Mouse (Mus musculus) heart, postnatal 0 days (tissue): Measurements from ENCODE around the gene Foxp1. TPM values are rescaled to one million over a fixed set of nuclear protein-coding genes. Genes with fewer than 3 reads are reported as not detected.

Experiments used
- ATAC-seq: fragments of 200-750 bp; cut with Nextera tagmentation; 2 replicates; pipeline ENCODE4 v1.8.0; 2017; ENCODE audit warnings: low read depth, moderate number of reproducible peaks, moderate library complexity; ENCODE audit not compliant: insufficient read depth
- DNase-seq: peaks from one replicate; pipeline ENCODE4 v3.0.0-alpha.2; 2016; ENCODE audit warnings: low spot score
- H3K27ac ChIP-seq: fragments of 300-500 bp; sonication (generic); 2 replicates; pipeline ENCODE4 v1.5.1; 2014; ENCODE audit warnings: low read depth, mild to moderate bottlenecking
- H3K27me3 ChIP-seq: fragments of 300-500 bp; sonication (generic); 2 replicates; pipeline ENCODE4 v1.6.1; 2014; ENCODE audit warnings: low read length, mixed read lengths; ENCODE audit not compliant: control insufficient read depth, insufficient read depth
- H3K36me3 ChIP-seq: fragments of 300-500 bp; sonication (generic); replicated peaks from 2 replicates; pipeline ENCODE4 v1.6.1; 2014; ENCODE audit warnings: low read length, mixed read lengths; ENCODE audit not compliant: control insufficient read depth, insufficient read depth
- H3K4me1 ChIP-seq: fragments of 300-500 bp; sonication (generic); 2 replicates; pipeline ENCODE4 v1.6.1; 2014; ENCODE audit warnings: antibody characterized with exemption; ENCODE audit not compliant: control insufficient read depth, insufficient read depth
- H3K4me2 ChIP-seq: fragments of 300-500 bp; sonication (generic); 2 replicates; pipeline ENCODE4 v1.6.1; 2014; ENCODE audit warnings: low read depth, mild to moderate bottlenecking, low read length, moderate library complexity
- H3K4me3 ChIP-seq: fragments of 300-500 bp; sonication (generic); 2 replicates; pipeline ENCODE4 v1.5.1; 2014; ENCODE audit warnings: low read depth, low read length
- H3K9ac ChIP-seq: fragments of 300-500 bp; sonication (generic); replicated peaks from 2 replicates; pipeline ENCODE4 v1.6.1; 2014; ENCODE audit warnings: low read depth, low read length, mixed read lengths
- H3K9me3 ChIP-seq: fragments of 300-500 bp; sonication (generic); replicated peaks from 2 replicates; pipeline ENCODE4 v1.6.1; 2016; ENCODE audit warnings: low read length; ENCODE audit not compliant: control insufficient read depth
- CTCF ChIP-seq: IDR thresholded peaks from 2 replicates; pipeline ENCODE4 v1.5.1; 2016; ENCODE audit warnings: antibody characterized with exemption, control low read depth, low read depth
- EP300 ChIP-seq: IDR thresholded peaks from 2 replicates; pipeline ENCODE4 v1.6.1; 2016; ENCODE audit warnings: antibody characterized with exemption, low read depth
- WGBS: fragments of 180-500 bp; shearing (Covaris S2); extraction: QIAGEN DNeasy Blood & Tissue Kit; methylation state at CpG from one replicate; pipeline ENCODE4 v1.1.7; 2014; 5-methylcytosine and 5-hydroxymethylcytosine counted together
- polyA plus RNA-seq: library from polyadenylated mRNA; unstranded; fragments of >200 nt; fragmentation: Nextera tagmentation; extraction: Ambion mirVana; gene quantifications from 2 replicates; pipeline ENCODE4 v1.2.1, GENCODE M21; 2015
- total RNA-seq: library from RNA; depleted of rRNA; stranded (reverse); fragments of >200 nt; gene quantifications from 2 replicates; pipeline ENCODE4 v1.2.3, GENCODE M21; 2014; ENCODE audit warnings: low replicate concordance

Foxp1 gene
- total and polyA plus RNA-seq, 2 experiments from 2014 or later: 40.7 to 88.1 TPM

DNA sequence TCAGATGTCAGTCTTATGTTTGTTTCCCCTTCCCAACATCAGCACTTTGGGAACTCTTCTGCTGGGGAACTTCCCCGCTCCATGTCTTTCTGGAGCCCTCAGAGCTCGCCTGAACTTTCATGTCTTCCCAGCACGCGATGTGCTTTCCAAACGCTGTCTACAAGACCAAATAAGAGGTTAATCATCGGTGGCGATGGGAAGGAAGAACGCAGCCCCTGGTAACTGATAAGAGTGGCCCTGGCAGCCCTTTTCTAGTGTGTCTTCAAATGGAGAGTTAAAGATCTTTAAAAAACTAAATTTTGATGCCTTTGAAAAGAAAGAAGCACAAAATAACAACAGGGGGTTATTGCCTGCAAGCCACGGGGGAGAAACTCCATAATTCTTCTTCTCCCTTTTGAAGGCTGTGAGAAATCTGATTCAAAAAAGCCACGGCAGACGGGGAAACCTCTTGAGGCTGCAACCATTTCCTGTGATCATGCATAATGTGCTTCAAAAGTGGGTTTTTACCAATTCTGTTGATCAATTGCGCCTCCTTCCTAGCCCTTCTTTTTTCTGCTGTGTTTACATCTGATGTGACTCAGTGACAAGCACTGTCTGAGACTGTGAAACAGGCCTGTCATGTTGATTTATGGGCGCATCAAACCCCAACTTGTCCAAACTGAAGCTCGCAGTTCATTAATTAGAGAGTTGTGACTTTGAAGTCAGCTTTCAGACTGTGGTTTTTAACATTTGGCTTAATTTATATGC is 509.2 kb downstream of the Foxp1 start:
- no peak overlapping the region for H3K4me3 ChIP-seq
- no peak overlapping the region for H3K4me2 ChIP-seq
- no peaks in the 10 kb centered on the region; the same call in 1 of the 2 replicates for H3K4me1 ChIP-seq
- H3K9me3 ChIP-seq: 0 out of 2 replicates have a peak, but pooled peaks cover 3% of the 10 kb centered on the region
- H3K9ac ChIP-seq: no peak overlapping the region
- H3K27ac ChIP-seq: 0 out of 2 replicates have a peak overlapping the region, but pooled peaks have one; percentile 55
- ATAC-seq (no peak), DNase-seq (no peak)
- H3K36me3 ChIP-seq: peaks cover 54% of the 10 kb centered on the region
- no peaks in the 10 kb centered on the region for H3K27me3 ChIP-seq
- TF ChIP-seq CTCF (no peak), EP300 (no peak)
- 48% methylated on average over 14 of the region's 14 CpGs for WGBS

DNA sequence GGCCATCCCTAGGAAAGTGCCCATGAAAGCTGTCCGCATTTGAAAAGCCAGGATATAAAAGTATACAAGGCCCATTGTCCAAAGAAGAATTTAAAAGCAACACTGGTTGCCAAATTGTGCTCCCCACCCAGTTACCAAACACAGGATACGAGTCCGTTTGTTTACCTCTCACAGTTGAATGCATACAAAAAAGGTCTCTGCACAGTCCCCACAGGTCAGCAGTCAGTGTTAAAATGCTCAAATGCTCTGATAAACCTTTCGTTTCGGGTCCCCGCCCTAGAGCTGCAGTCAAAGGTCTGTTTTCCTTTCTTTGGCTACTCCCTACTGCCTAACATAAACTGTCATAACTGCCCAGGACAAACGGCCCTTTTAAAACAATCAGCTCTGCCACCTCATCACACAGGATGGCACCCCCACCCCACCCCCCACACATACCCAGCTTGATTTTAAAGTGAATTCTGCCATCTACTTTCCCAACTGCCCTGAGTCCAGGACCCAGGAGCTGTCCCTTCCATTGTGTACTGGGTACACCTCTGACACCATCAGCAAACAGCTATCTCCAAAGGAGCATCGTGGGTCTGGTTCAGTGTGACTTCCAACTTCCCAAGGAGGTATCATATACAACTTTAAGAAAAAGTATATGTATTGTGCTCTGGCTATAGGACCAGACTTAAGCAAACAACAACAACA is 510.5 kb downstream of the Foxp1 start:
- Histone ChIP-seq H3K9ac (no peak overlapping the region), H3K4me1 (no peaks in the 10 kb centered on the region; the same call in 1 of the 2 replicates), H3K4me3 (no peak overlapping the region), H3K4me2 (no peak overlapping the region), H3K27me3 (no peaks in the 10 kb centered on the region), H3K36me3 (peaks cover 66% of the 10 kb centered on the region), H3K9me3 (0 out of 2 replicates have a peak, but pooled peaks cover 4% of the 10 kb centered on the region), H3K27ac (peak overlapping the region; percentile 55)
- DNase-seq (peak; percentile 54), ATAC-seq (peak; percentile 57)
- TF ChIP-seq EP300: no peak
- no peak for TF ChIP-seq CTCF
- 60% methylated on average over 8 of the region's 8 CpGs for WGBS

DNA sequence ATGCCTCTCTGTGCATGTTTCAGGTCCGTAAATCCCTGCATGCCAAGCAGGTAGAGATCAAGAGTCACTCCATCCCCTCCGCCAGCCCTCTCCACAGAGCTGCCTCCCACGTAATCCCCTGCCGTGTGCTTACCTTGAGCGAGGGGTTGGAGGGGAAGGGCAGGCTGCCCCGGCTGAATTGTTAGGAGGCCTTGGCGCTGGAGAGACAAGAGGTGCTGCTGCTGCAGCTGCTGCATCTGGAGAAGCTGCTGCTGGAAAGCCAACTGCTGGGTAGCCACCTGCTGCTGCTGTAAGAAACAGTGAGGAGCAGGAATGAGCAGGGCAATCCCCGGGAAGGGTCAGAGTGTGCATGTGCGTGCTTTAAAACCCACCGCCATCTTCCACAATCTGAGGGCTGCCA is 512.8 kb downstream of the Foxp1 start:
- Histone ChIP-seq H3K9me3 (0 out of 2 replicates have a peak, but pooled peaks cover 4% of the 10 kb centered on the region), H3K27ac (no peak overlapping the region), H3K4me1 (no peaks in the 10 kb centered on the region), H3K36me3 (peaks cover 65% of the 10 kb centered on the region), H3K4me2 (no peak overlapping the region), H3K9ac (no peak overlapping the region), H3K4me3 (no peak overlapping the region), H3K27me3 (no peaks in the 10 kb centered on the region)
- 77% methylated on average over 10 of the region's 10 CpGs for WGBS
- ATAC-seq (no peak), DNase-seq (no peak)
- no peak for TF ChIP-seq EP300
- no peak for TF ChIP-seq CTCF

DNA sequence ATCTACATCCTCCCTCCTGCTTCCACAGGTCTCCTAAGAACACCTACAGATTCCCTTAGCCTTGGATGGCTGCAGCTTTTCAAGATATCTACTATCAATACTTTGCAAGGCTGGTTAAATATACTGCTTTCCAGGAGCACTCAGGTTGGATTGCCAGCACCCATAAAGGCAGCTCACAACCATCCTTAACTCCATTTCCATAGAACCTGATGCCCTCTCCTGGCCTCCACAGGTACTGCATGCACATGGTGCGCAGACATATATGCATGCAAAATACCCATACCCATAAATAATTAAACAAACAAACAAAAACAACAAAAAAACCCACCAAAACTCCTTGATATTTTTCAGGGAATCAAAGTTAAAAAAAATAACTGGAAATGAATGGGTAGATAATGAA is 514.0 kb downstream of the Foxp1 start:
- ATAC-seq (no peak), DNase-seq (no peak)
- WGBS: 94% methylated on average over 1 of the region's 1 CpGs
- no peak overlapping the region for H3K27ac ChIP-seq
- H3K36me3 ChIP-seq: peaks cover 65% of the 10 kb centered on the region
- no peaks in the 10 kb centered on the region for H3K4me1 ChIP-seq
- TF ChIP-seq CTCF (peak; percentile 21; the same call in 1 of the 2 replicates), EP300 (no peak)
- 0 out of 2 replicates have a peak, but pooled peaks cover 4% of the 10 kb centered on the region for H3K9me3 ChIP-seq
- H3K4me3 ChIP-seq: no peak overlapping the region
- no peak overlapping the region for H3K4me2 ChIP-seq
- no peaks in the 10 kb centered on the region for H3K27me3 ChIP-seq
- H3K9ac ChIP-seq: no peak overlapping the region

DNA sequence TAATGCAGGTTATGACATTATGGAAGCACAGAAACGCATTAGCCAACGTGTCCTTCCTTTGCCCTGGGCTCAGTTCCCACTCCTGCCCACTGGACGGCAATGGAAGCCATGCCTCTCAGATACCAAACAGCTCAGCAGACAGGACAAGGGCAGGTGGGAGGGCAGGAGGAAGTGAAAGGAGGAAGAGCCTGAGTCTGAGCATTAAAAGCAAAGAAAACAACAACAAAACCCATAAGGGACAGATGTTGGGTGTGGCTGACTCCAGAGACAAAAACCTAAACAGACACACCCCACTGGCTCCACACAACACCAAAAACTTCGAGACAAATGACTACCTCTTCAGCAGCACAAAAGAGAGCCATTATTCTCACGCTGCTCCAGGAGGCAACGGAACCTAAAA is 515.0 kb downstream of the Foxp1 start:
- Histone ChIP-seq H3K27me3 (no peaks in the 10 kb centered on the region), H3K9ac (no peak overlapping the region), H3K36me3 (peaks cover 70% of the 10 kb centered on the region), H3K4me2 (no peak overlapping the region), H3K4me3 (no peak overlapping the region), H3K27ac (no peak overlapping the region), H3K4me1 (no peaks in the 10 kb centered on the region), H3K9me3 (0 out of 2 replicates have a peak, but pooled peaks cover 4% of the 10 kb centered on the region)
- DNase-seq (no peak), ATAC-seq (no peak)
- TF ChIP-seq EP300: no peak
- no peak for TF ChIP-seq CTCF
- 65% methylated on average over 6 of the region's 6 CpGs for whole genome bisulfite sequencing
